Mouse (Mus musculus): ENCODE measurements around the gene Cenpf. TPM values are rescaled to one million over a fixed set of nuclear protein-coding genes. Genes with fewer than 3 reads are reported as not detected.

Gene Cenpf
- polyA plus RNA-seq, 1 experiment from 2014 or later, result 47.0 TPM

GRCm38 (mm10) chr1:189627976-189628768, 59.7 kb downstream of the Cenpf start:
- Histone ChIP-seq H3K4me2 (no peak overlapping the region), H3K9ac (ENCODE audit: low read depth, low read length) (no peak overlapping the region), H3K9me3 (ENCODE audit: control insufficient read depth, low read length) (no peaks in the 10 kb centered on the region), H3K36me3 (ENCODE audit: control insufficient read depth, insufficient read depth, low read length) (no peaks in the 10 kb centered on the region), H3K27ac (ENCODE audit: low read depth, low read length) (no peak overlapping the region), H3K27me3 (replicated peaks; ENCODE audit: control insufficient read depth, insufficient read depth, low read length) (no peaks in the 10 kb centered on the region), H3K4me1 (replicated peaks; ENCODE audit: control insufficient read depth, insufficient read depth, low read length) (no peaks in the 10 kb centered on the region), H3K4me3 (ENCODE audit: low read depth, low read length) (no peak overlapping the region)
- DNase-seq (ENCODE audit: low spot score) (peak; percentile 42), ATAC-seq (replicated peaks; ENCODE audit: low FRiP score) (no peak)
- 65% methylated on average over 9 of the region's 9 CpGs for WGBS

GRCm38 (mm10) chr1:189624756-189625155, 63.1 kb downstream of the Cenpf start:
- H3K4me3 ChIP-seq (ENCODE audit: low read depth, low read length), result no peak overlapping the region
- WGBS, result 81% methylated on average over 7 of the region's 7 CpGs

GRCm38 (mm10) chr1:189618970-189619740, 68.7 kb downstream of the Cenpf start:
- Histone ChIP-seq H3K9me3 (ENCODE audit: control insufficient read depth, low read length) (no peaks in the 10 kb centered on the region), H3K4me2 (no peak overlapping the region), H3K27ac (ENCODE audit: low read depth, low read length) (no peak overlapping the region), H3K27me3 (replicated peaks; ENCODE audit: control insufficient read depth, insufficient read depth, low read length) (no peaks in the 10 kb centered on the region), H3K36me3 (ENCODE audit: control insufficient read depth, insufficient read depth, low read length) (no peaks in the 10 kb centered on the region), H3K9ac (ENCODE audit: low read depth, low read length) (no peak overlapping the region), H3K4me3 (ENCODE audit: low read depth, low read length) (no peak overlapping the region), H3K4me1 (replicated peaks; ENCODE audit: control insufficient read depth, insufficient read depth, low read length) (no peaks in the 10 kb centered on the region)
- DNase-seq (ENCODE audit: low spot score) (no peak), ATAC-seq (replicated peaks; ENCODE audit: low FRiP score) (no peak)
- 57% methylated on average over 13 of the region's 13 CpGs for WGBS

More at GRCm38 (mm10) chr1:189624756-189625155, 63.1 kb downstream of the Cenpf start:
- no peak overlapping the region for H3K27ac ChIP-seq (ENCODE audit: low read depth, low read length)
- no peaks in the 10 kb centered on the region for H3K9me3 ChIP-seq (ENCODE audit: control insufficient read depth, low read length)
- no peak for ATAC-seq (replicated peaks; ENCODE audit: low FRiP score)
- no peaks in the 10 kb centered on the region for H3K36me3 ChIP-seq (ENCODE audit: control insufficient read depth, insufficient read depth, low read length)
- H3K27me3 ChIP-seq (replicated peaks; ENCODE audit: control insufficient read depth, insufficient read depth, low read length), result no peaks in the 10 kb centered on the region
- H3K4me1 ChIP-seq (replicated peaks; ENCODE audit: control insufficient read depth, insufficient read depth, low read length), result no peaks in the 10 kb centered on the region
- DNase-seq (ENCODE audit: low spot score), result no peak
- H3K9ac ChIP-seq (ENCODE audit: low read depth, low read length), result no peak overlapping the region
- H3K4me2 ChIP-seq, result no peak overlapping the region

DNA sequence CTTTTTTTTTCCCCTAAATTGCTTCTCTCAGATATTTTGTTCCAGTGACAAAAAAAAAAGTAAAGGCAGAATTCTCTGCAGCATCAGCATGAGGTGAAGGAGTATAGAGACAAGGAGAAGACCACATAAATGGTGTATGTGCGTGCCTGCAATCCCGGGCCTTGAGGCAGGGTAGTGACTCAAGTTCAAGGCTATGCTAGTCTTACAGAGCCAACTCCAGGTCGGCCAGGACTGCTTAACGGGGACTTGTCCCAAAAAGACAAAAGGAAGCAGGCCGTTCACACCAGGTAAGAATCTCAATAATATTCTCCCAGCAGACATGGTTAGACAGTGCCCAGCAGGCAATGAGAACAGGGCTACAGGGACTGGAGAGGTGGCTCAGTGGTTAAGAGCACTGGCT, 70.5 kb downstream of the Cenpf start:
- DNase-seq (ENCODE audit: low spot score) (no peak), ATAC-seq (replicated peaks; ENCODE audit: low FRiP score) (no peak)
- WGBS, result 88% methylated on average over 5 of the region's 5 CpGs
- H3K4me3 ChIP-seq (ENCODE audit: low read depth, low read length), result no peak overlapping the region
- no peak overlapping the region for H3K27ac ChIP-seq (ENCODE audit: low read depth, low read length)
- H3K27me3 ChIP-seq (replicated peaks; ENCODE audit: control insufficient read depth, insufficient read depth, low read length), result no peaks in the 10 kb centered on the region
- H3K9me3 ChIP-seq (ENCODE audit: control insufficient read depth, low read length), result no peaks in the 10 kb centered on the region
- H3K36me3 ChIP-seq (ENCODE audit: control insufficient read depth, insufficient read depth, low read length), result no peaks in the 10 kb centered on the region
- H3K4me2 ChIP-seq, result no peak overlapping the region
- no peak overlapping the region for H3K9ac ChIP-seq (ENCODE audit: low read depth, low read length)
- H3K4me1 ChIP-seq (replicated peaks; ENCODE audit: control insufficient read depth, insufficient read depth, low read length), result no peaks in the 10 kb centered on the region

DNA sequence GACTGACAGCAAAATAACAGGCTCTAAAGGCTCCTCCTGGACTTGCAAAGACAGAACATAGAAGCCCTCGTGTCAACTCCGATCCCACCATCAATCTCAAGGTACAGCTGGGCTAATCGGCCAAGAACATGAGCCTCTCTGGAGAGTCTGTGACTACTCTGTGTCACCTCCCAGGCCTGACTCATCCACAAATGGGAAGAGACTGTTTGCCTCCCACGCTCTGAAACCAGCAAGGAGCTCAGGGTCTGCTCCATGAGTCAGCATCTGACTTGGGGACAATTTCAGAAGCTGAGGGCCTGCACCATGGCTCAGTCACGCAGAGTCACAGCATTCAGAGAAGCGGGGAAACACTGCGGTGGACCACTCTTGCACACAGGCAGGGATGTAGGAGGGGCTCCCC, 72.6 kb downstream of the Cenpf start:
- no peak overlapping the region for H3K4me3 ChIP-seq (ENCODE audit: low read depth, low read length)
- no peak overlapping the region for H3K27ac ChIP-seq (ENCODE audit: low read depth, low read length)
- DNase-seq (ENCODE audit: low spot score) (no peak), ATAC-seq (replicated peaks; ENCODE audit: low FRiP score) (no peak)
- no peak overlapping the region for H3K4me2 ChIP-seq
- H3K4me1 ChIP-seq (replicated peaks; ENCODE audit: control insufficient read depth, insufficient read depth, low read length), result no peaks in the 10 kb centered on the region
- no peaks in the 10 kb centered on the region for H3K27me3 ChIP-seq (replicated peaks; ENCODE audit: control insufficient read depth, insufficient read depth, low read length)
- no peaks in the 10 kb centered on the region for H3K36me3 ChIP-seq (ENCODE audit: control insufficient read depth, insufficient read depth, low read length)
- no peaks in the 10 kb centered on the region for H3K9me3 ChIP-seq (ENCODE audit: control insufficient read depth, low read length)
- WGBS, result 80% methylated on average over 7 of the region's 7 CpGs
- no peak overlapping the region for H3K9ac ChIP-seq (ENCODE audit: low read depth, low read length)

DNA sequence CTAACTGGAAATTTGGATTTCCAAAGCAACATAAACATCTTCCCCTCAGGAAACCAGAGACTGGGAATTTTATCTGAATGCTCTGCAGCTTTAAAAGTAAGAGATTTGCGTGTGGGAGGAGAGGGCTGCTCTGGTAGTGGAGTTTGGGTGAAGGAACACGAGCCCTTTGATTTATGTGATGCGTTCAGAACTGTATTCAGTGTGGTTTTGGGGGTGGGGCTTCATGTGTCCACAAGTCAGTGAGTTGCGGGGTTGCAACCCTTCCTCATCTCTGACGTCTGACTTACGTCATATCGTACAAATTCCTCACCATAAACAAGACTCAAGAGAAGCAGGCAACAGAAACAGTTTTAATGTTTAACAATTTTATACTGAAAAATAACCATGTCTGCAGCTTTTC, 74.8 kb downstream of the Cenpf start:
- WGBS, result 54% methylated on average over 7 of the region's 7 CpGs
- Histone ChIP-seq H3K9ac (ENCODE audit: low read depth, low read length) (no peak overlapping the region), H3K27ac (ENCODE audit: low read depth, low read length) (no peak overlapping the region), H3K36me3 (ENCODE audit: control insufficient read depth, insufficient read depth, low read length) (no peaks in the 10 kb centered on the region), H3K4me2 (no peak overlapping the region), H3K27me3 (replicated peaks; ENCODE audit: control insufficient read depth, insufficient read depth, low read length) (no peaks in the 10 kb centered on the region), H3K4me3 (ENCODE audit: low read depth, low read length) (no peak overlapping the region), H3K9me3 (ENCODE audit: control insufficient read depth, low read length) (no peaks in the 10 kb centered on the region), H3K4me1 (replicated peaks; ENCODE audit: control insufficient read depth, insufficient read depth, low read length) (no peaks in the 10 kb centered on the region)
- ATAC-seq (replicated peaks; ENCODE audit: low FRiP score), result no peak
- DNase-seq (ENCODE audit: low spot score), result no peak

- Histone ChIP-seq H3K27ac (ENCODE audit: low read depth, low read length) (no peak overlapping the region), H3K4me1 (replicated peaks; ENCODE audit: control insufficient read depth, insufficient read depth, low read length) (no peaks in the 10 kb centered on the region), H3K9me3 (ENCODE audit: control insufficient read depth, low read length) (no peaks in the 10 kb centered on the region), H3K4me2 (no peak overlapping the region), H3K9ac (ENCODE audit: low read depth, low read length) (no peak overlapping the region), H3K27me3 (replicated peaks; ENCODE audit: control insufficient read depth, insufficient read depth, low read length) (no peaks in the 10 kb centered on the region), H3K36me3 (ENCODE audit: control insufficient read depth, insufficient read depth, low read length) (no peaks in the 10 kb centered on the region), H3K4me3 (ENCODE audit: low read depth, low read length) (no peak overlapping the region)
- 82% methylated on average over 4 of the region's 4 CpGs for WGBS
- DNase-seq (ENCODE audit: low spot score) (no peak), ATAC-seq (replicated peaks; ENCODE audit: low FRiP score) (no peak)
Measured at GRCm38 (mm10) chr1:189611775-189612174, 76.1 kb downstream of the Cenpf start.

GRCm38 (mm10) chr1:189608640-189609039, 79.2 kb downstream of the Cenpf start:
- H3K9me3 ChIP-seq (ENCODE audit: control insufficient read depth, low read length), result no peaks in the 10 kb centered on the region
- no peak overlapping the region for H3K27ac ChIP-seq (ENCODE audit: low read depth, low read length)
- H3K4me3 ChIP-seq (ENCODE audit: low read depth, low read length), result no peak overlapping the region
- H3K36me3 ChIP-seq (ENCODE audit: control insufficient read depth, insufficient read depth, low read length), result no peaks in the 10 kb centered on the region
- H3K27me3 ChIP-seq (replicated peaks; ENCODE audit: control insufficient read depth, insufficient read depth, low read length), result no peaks in the 10 kb centered on the region
- H3K9ac ChIP-seq (ENCODE audit: low read depth, low read length), result no peak overlapping the region
- H3K4me1 ChIP-seq (replicated peaks; ENCODE audit: control insufficient read depth, insufficient read depth, low read length), result no peaks in the 10 kb centered on the region
- H3K4me2 ChIP-seq, result no peak overlapping the region
- DNase-seq (ENCODE audit: low spot score) (no peak), ATAC-seq (replicated peaks; ENCODE audit: low FRiP score) (no peak)
- 19% methylated on average over 5 of the region's 5 CpGs for WGBS

DNA sequence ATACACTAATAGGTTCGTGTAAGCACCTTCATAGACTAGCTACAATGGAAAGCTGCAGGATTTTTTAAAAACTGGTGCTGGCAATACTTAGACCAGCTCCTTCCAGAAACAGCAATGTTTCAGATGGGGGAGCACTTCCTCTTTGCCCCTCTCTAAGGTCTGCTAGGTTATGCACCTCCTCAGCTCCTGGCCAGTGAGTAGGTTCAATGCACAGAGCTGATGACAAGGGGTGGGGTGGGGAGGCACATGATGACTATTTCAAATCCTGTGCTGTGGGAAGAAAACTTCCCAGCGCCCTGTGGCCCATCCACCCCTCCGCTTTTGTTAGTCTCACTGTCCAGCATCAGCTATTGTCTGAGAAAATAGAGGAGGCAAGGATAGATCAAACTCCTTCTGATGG, 79.8 kb downstream of the Cenpf start:
- no peak overlapping the region for H3K4me2 ChIP-seq
- no peak overlapping the region for H3K27ac ChIP-seq (ENCODE audit: low read depth, low read length)
- 70% methylated on average over 3 of the region's 3 CpGs for WGBS
- no peak overlapping the region for H3K9ac ChIP-seq (ENCODE audit: low read depth, low read length)
- H3K36me3 ChIP-seq (ENCODE audit: control insufficient read depth, insufficient read depth, low read length), result no peaks in the 10 kb centered on the region
- H3K4me3 ChIP-seq (ENCODE audit: low read depth, low read length), result no peak overlapping the region
- H3K9me3 ChIP-seq (ENCODE audit: control insufficient read depth, low read length), result no peaks in the 10 kb centered on the region
- H3K4me1 ChIP-seq (replicated peaks; ENCODE audit: control insufficient read depth, insufficient read depth, low read length), result no peaks in the 10 kb centered on the region
- ATAC-seq (replicated peaks; ENCODE audit: low FRiP score) (no peak), DNase-seq (ENCODE audit: low spot score) (no peak)
- H3K27me3 ChIP-seq (replicated peaks; ENCODE audit: control insufficient read depth, insufficient read depth, low read length), result no peaks in the 10 kb centered on the region

Data from liver, embryonic 11.5 days (tissue).